Mouse (Mus musculus) Patski (cell line): ENCODE results near the gene Phyhipl. TPM values are rescaled to one million over a fixed set of nuclear protein-coding genes. Genes with fewer than 3 reads are reported as not detected.

Experiments used
- ATAC-seq: fragments of 100-300 bp; one replicate; pipeline ENCODE4 v1.8.0; 2021
- CTCF ChIA-PET: fragments of 350-600 bp; sonication (Branson Sonifier 250); formaldehyde crosslinking; loops from one replicate; lab custom pipeline; 2022; ENCODE audit warnings: inconsistent platforms; lab: Charles Lee
- POLR2A ChIA-PET: fragments of 350-600 bp; sonication (Branson Sonifier 250); formaldehyde crosslinking; loops from one replicate; lab custom pipeline; 2022; ENCODE audit warnings: antibody characterized with exemption, inconsistent platforms; lab: Charles Lee
- DNase-seq: peaks from one replicate; pipeline ENCODE4 v3.0.0-alpha.2; 2011; ENCODE audit warnings: low read depth, low spot score
- H3K27me3 ChIP-seq: fragments of 371-371 bp; one replicate; pipeline ENCODE4 v1.5.1; 2021
- CTCF ChIP-seq: fragments of 100-300 bp; IDR thresholded peaks from one replicate; pipeline ENCODE4 v1.5.1; 2021
- in situ Hi-C: fragments of 300-500 bp; cut with MboI; formaldehyde crosslinking; loops from 3 replicates; pipeline ENCODE4 v1.11.1; 2018; ENCODE audit warnings: low pct_unique_long_range_greater_than_20kb, mixed read lengths
- polyA plus RNA-seq: library from polyadenylated mRNA; unstranded; gene quantifications from one replicate; pipeline ENCODE4 v1.2.3, GENCODE M21; 2021

Phyhipl gene
- polyA plus RNA-seq, 1 experiment from 2014 or later, result 36.7 TPM

GRCm38 (mm10) chr10:70534571-70534970 is 121.2 kb downstream of the Phyhipl start:
- no peak for TF ChIP-seq CTCF
- DNase-seq (no peak), ATAC-seq (no peak)
- no peaks in the 10 kb centered on the region for H3K27me3 ChIP-seq
- ChIA-PET CTCF (interaction anchor here (1.1 kb wide), 1 partner anchor 14 kb away, joined by 3 read pairs; no protein-coding TSS in a partner anchor), POLR2A (no interaction called here)
- in situ Hi-C loops, result no loop called here

GRCm38 (mm10) chr10:70533986-70534385 is 121.8 kb downstream of the Phyhipl start:
- DNase-seq (no peak), ATAC-seq (no peak)
- no peak for TF ChIP-seq CTCF
- POLR2A ChIA-PET, result no interaction called here
- CTCF ChIA-PET, result interaction anchor here (1.1 kb wide), 1 partner anchor 13 kb away, joined by 3 read pairs; no protein-coding TSS in a partner anchor
- no peaks in the 10 kb centered on the region for H3K27me3 ChIP-seq
- in situ Hi-C loops, result no loop called here

GRCm38 (mm10) chr10:70533301-70533781 is 122.4 kb downstream of the Phyhipl start:
- in situ Hi-C loops, result no loop called here
- H3K27me3 ChIP-seq, result no peaks in the 10 kb centered on the region
- POLR2A ChIA-PET, result no interaction called here
- DNase-seq (no peak), ATAC-seq (no peak)
- CTCF ChIA-PET, result no interaction called here
- TF ChIP-seq CTCF, result no peak

GRCm38 (mm10) chr10:70532249-70532648 is 123.5 kb downstream of the Phyhipl start:
- ChIA-PET POLR2A (no interaction called here), CTCF (no interaction called here)
- no peak for DNase-seq
- ATAC-seq, result no peak
- TF ChIP-seq CTCF, result no peak
- no peaks in the 10 kb centered on the region for H3K27me3 ChIP-seq
- in situ Hi-C loops, result no loop called here

GRCm38 (mm10) chr10:70530185-70530823 is 125.5 kb downstream of the Phyhipl start:
- H3K27me3 ChIP-seq, result no peaks in the 10 kb centered on the region
- in situ Hi-C loops, result no loop called here
- ATAC-seq (no peak), DNase-seq (no peak)
- ChIA-PET POLR2A (interaction anchor here (0.6 kb wide), 1 partner anchor 156 kb away, joined by 3 read pairs; no protein-coding TSS in a partner anchor), CTCF (interaction anchor here (1.3 kb wide), 1 partner anchor 10 kb away, joined by 4 read pairs; no protein-coding TSS in a partner anchor)
- no peak for TF ChIP-seq CTCF

- DNase-seq, result no peak
- ChIA-PET CTCF (interaction anchor here (0.6 to 1.5 kb wide), 5 partner anchors 10 to 604 kb away, joined by 3 to 5 read pairs (median 4); no protein-coding TSS in a partner anchor), POLR2A (no interaction called here)
- no peaks in the 10 kb centered on the region for H3K27me3 ChIP-seq
- TF ChIP-seq CTCF, result no peak
- no peak for ATAC-seq
- in situ Hi-C loops, result no loop called here
Observed at GRCm38 (mm10) chr10:70521379-70521778, 134.4 kb downstream of the Phyhipl start.

GRCm38 (mm10) chr10:70520143-70521131 is 135.3 kb downstream of the Phyhipl start:
- H3K27me3 ChIP-seq, result no peaks in the 10 kb centered on the region
- in situ Hi-C loops, result no loop called here
- ChIA-PET POLR2A (no interaction called here), CTCF (interaction anchor here (0.6 to 1.3 kb wide), 4 partner anchors 11 to 605 kb away, joined by 3 to 5 read pairs (median 4); no protein-coding TSS in a partner anchor)
- TF ChIP-seq CTCF, result no peak
- ATAC-seq, result peak; percentile 75
- no peak for DNase-seq

GRCm38 (mm10) chr10:70519640-70520099 is 136.1 kb downstream of the Phyhipl start:
- CTCF ChIA-PET, result no interaction called here
- no peak for TF ChIP-seq CTCF
- H3K27me3 ChIP-seq, result no peaks in the 10 kb centered on the region
- in situ Hi-C loops, result no loop called here
- DNase-seq, result no peak
- POLR2A ChIA-PET, result no interaction called here
- no peak for ATAC-seq

- in situ Hi-C loops, result no loop called here
- POLR2A ChIA-PET, result no interaction called here
- TF ChIP-seq CTCF, result no peak
- DNase-seq (no peak), ATAC-seq (no peak)
- CTCF ChIA-PET, result no interaction called here
- no peaks in the 10 kb centered on the region for H3K27me3 ChIP-seq
Observed at GRCm38 (mm10) chr10:70516661-70517060, 139.1 kb downstream of the Phyhipl start.

GRCm38 (mm10) chr10:70514848-70515247 is 140.9 kb downstream of the Phyhipl start:
- no peaks in the 10 kb centered on the region for H3K27me3 ChIP-seq
- no peak for ATAC-seq
- ChIA-PET CTCF (no interaction called here), POLR2A (no interaction called here)
- TF ChIP-seq CTCF, result no peak
- DNase-seq, result no peak
- in situ Hi-C loops, result no loop called here
